Mouse (Mus musculus) adrenal gland, postnatal 25 days (tissue): ENCODE data around the gene Cd300lf. TPM values are rescaled to one million over a fixed set of nuclear protein-coding genes. Genes with fewer than 3 reads are reported as not detected.
A peak's percentile ranks its signal among the peaks of the same experiment; 100 is the strongest.

Experiments used
- DNase-seq: peaks from one replicate; pipeline ENCODE4 v3.0.0; 2021; ENCODE audit warnings: mixed read lengths
- total RNA-seq: library from RNA; stranded (reverse); gene quantifications from 2 replicates; pipeline ENCODE4 v1.2.3, GENCODE M21; 2021

Cd300lf gene
- total RNA-seq, 1 experiment from 2014 or later = 0.55 TPM

DNA sequence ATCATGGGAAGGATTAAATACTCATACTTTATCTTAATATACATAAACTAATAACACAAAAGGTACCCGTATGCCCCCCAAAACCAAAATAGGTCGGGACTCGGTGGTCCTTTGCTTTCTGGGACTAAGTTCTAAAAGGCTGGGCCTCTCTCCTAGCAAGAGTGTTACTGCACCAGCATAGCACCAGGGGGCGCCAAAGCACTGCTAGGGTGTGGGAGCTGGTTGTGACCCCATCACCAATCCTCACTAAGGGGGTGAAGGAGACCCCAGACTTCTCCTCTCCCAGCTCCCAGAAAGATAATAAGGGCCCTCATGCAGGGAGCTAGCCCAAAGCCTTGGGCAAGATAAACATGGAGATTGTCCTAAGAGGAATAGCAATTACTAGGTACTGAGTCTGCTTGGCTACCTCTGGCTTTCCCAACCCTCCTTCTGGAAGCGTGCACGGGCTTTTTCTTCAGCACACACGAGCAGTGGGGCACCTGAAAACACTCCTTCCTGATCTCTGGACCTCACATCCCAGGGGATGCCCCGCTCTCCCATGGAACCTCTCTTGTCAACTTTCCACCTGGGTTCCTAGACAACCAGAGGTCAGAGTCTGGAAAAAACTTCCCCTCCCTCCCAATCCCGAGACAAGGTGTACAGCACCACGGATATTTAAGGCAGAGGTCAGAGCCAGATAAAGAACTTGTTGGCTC lies 27.2 kb upstream of the Cd300lf start:
- peak; percentile 86 for DNase-seq

DNA sequence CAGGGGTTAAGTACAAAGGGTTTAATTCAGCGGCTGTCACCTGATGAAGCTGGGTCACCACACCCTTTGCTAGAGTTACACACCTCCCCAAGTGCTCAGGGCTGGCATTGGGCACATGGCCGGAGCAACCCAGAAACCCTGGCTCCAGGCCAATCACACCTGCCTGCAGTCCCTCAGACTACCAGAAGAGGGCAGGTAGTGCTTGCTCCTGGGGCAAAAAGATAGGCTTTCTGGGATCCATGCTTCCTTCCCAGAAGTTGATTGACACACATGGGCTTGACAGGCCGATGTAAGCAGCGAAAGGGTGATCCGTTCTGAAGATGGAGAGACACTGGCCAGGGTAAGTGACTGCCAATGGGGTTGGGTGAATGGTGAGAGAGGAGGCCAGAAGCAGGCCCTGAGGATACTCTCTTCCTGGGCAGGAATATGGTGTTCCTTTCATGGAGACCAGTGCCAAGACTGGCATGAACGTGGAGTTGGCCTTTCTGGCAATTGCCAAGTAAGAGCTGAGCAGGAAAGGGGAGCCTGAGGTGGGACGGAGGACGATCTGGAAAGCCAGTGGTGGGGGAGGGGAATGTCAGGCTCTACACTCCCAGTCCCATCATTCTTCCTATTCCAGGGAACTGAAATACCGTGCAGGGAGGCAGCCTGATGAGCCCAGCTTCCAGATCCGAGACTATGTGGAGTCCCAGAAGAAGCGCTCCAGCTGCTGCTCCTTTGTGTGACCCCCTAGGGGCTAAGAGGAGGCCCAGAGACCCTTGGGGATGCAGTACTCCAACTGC lies 26.4 kb upstream of the Cd300lf start:
- peak; percentile 84 for DNase-seq

- DNase-seq = no peak
These were observed 24.3 kb upstream of the Cd300lf start for GRCm38 (mm10) chr11:115157933-115158719.

DNA sequence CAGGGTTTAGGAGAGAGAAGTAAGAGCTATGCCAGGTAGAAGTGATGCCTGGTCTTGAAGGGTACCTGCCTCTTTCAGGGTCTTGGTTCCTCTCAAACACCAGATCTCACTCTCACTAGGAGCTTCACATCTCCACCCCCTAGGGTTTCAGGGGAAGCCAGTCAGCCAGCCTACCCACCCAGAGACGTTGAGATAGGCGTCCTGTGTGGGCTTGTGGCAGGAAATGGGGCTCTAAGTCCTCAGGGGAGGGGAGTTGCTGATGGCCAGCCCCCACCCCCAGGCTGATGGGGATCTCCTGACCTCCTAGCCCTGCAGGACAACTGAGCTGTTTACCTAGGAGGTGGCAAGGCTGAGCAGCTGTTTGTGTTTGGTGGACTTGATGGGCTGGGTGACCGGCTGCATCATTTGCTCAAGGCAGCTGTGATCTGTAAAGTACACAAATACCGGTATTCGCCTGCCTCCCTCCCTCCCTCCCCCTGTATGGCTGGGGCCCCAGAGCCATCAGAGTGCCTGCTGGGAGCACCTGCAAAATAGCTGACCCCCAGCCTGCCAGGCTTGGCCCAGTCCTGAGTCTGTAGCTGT lies 21.4 kb upstream of the Cd300lf start:
- no peak for DNase-seq

GRCm38 (mm10) chr11:115153699-115154292 lies 20.0 kb upstream of the Cd300lf start:
- peak; percentile 74 for DNase-seq

DNA sequence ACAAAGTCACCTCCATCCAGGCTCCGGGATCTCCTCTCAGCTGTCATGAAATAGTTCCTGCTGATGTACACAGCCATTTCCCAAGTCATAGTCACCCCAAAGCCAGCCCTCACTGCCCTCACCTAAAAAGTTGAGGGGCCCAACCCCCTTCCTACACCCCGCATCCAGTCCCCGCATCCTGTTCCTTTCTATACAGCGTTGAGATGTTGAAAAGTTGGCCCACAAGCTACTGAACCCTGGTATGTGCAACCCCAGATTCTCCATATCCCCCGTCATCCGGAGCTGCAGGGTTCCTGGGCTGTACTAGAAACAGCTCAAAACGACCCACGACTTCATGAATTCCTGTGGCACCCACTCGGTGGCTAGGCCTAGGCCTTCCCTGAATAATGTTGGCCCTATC lies 19.3 kb upstream of the Cd300lf start:
- no peak for DNase-seq

GRCm38 (mm10) chr11:115151755-115152429 lies 18.1 kb upstream of the Cd300lf start:
- peak; percentile 61 for DNase-seq

DNA sequence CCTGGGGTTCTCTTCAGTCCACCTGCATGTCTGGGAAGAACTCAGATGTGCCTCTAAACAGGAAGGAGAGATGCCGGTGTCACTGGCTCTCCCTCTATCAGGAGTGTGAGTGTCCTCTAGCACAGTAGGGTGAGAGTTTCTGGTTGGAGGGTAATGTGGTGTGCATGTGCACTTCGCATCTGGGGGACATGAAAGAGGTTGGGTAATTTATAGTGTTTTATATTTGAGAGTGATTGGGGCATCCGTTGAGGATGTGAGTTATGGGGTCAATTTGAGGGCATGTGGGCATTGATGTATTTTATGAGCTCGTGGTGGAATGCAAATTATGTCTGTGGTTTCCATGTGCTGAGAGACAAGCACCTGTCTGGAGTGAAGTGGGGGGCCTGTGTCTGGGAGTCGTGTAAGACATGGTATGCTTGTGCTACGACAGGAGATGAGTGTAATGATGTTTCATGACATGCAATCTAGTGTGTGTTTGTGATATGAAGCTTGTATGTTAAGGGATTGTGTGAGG lies 17.0 kb upstream of the Cd300lf start:
- DNase-seq = no peak

GRCm38 (mm10) chr11:115147813-115148212 lies 14.0 kb upstream of the Cd300lf start:
- no peak for DNase-seq

GRCm38 (mm10) chr11:115141970-115142369 lies 8.2 kb upstream of the Cd300lf start:
- DNase-seq = no peak

DNA sequence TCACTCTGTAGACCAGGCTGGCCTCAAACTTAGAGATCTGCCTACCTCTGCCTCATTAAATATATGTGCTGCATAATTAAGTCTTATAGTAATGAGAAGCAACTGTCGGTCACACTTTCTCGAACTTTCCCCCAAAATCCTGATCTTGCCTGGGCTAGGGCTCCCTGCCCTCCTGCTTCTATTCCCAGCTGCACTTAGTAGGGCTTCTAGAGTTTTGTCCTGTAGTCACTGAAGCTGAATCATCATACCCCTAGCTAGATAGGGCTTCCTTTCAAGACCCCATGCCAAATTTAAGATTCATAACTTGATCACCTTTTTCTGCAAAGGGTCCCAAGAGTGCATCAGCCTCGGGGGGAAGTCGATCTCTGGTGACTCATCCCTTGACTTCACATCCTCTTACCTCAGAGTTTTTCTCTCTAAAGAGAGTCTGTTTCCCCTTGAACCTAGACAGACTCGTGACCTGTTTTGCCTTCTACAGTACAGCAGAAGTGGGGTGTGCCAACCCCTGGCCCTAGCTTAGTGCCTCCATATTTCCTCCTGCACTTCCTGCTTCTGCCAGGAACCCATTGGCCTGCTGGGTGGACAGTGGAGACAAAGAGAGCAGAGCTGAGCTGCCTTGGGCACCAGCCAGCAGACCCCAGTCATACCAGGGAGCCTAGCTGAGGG lies 4.9 kb upstream of the Cd300lf start:
- DNase-seq = no peak

DNA sequence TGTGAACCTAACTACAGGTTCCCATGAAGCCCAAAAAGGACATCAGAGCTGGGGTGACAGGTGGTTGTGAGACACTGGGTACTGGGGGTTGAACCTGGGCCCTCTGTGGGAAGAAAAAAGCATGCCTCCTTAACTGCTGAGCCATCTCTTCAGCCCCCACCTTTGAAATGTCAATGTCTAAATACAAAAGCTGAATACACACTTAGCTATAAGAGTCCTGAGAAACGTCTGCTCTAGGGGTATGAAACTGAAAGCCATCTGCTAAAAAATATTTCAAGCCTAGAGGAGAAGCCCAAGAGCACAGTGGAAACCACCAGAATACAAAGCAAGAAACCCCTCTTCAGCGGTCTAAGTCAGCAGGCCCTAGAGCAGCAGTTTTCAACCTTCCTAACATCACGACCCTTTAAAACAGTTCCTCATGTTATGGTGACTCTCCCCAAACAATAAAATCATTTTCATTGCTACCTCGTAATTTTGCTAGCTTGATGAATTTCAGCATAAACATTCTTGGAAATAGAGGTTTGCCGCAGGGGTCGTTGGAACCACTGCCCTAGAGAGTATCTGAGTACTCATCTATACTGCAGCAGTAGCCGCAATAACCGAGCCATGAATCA lies 1.9 kb downstream of the Cd300lf start:
- no peak for DNase-seq

- no peak for DNase-seq
These were observed 4.2 kb downstream of the Cd300lf start for GRCm38 (mm10) chr11:115129508-115130126.

DNA sequence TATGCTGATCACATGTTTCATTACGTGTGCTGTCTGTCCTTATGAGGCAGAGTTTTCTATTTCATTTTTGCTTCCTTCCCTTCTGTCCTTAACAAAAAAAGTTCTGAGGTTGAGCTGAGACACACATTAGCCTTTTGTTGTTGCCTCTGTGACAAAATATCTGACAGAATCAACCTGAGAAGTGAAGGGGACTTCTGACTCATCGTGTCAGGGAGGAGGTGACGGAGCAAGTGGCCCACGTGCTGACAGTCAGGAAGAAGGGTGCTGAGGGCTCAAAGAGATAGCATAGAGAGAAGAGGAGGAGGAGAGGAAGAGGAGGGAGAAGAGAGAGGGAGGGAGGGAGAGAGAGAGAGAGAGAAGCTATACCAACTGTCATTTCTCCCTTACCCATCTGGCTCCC lies 5.3 kb downstream of the Cd300lf start:
- no peak for DNase-seq

DNA sequence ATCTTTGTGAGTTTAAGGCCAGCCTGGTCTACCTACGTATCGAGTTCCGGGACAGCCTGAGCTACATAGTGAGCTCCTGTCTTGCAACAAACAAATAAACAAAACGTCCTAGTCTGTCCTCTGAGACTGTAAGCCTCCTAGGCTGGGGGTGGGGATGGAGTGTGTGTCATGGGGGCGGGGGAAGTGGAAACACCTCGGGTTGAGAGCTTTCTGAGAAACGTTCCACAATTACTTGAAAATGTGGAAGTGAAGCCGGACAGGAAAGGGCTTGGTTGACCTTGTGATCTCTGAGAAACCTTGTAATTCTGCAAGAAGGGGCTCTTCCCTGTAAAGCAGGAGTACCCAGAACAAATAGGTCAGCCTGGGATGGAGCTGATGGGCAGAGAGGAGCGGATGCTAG lies 14.4 kb downstream of the Cd300lf start:
- no peak for DNase-seq

DNA sequence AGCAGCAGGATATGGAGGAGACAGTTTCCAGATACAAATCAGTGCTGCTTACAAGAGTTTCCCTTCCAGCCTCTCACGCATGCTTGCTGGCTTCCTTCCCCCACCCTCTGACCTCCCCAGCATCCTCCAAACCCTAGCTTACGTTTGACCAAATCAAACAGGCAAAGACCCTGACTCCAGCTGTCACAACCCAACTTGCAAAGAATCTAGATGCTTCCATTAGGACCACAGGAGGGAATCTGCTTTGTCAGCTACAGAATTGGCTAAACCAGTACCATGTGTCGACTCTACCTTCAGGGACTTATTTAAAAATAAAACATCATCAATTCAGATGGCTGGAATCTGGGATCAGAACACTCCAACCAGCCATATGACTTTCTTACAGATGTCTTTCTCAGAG lies 21.6 kb downstream of the Cd300lf start:
- no peak for DNase-seq

DNA sequence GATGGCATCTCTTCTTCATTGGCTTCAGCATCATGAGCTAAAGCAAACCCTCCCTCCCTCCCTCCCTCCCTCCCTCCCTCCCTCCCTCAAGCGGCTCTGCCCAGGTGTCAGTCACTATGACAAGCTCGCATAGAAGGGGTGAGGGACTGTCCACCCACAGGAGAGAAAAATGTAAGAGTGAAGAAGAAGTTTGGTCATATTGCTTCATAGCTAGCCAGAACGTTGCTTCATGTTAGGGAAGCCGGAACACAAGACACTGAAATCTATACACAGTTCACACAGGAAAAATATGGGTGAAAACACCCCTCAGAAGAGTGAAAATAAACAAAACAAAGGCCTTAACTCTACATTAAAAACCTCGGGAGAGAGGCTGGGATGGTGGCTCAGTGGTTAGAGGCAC lies 23.5 kb downstream of the Cd300lf start:
- DNase-seq = no peak

DNA sequence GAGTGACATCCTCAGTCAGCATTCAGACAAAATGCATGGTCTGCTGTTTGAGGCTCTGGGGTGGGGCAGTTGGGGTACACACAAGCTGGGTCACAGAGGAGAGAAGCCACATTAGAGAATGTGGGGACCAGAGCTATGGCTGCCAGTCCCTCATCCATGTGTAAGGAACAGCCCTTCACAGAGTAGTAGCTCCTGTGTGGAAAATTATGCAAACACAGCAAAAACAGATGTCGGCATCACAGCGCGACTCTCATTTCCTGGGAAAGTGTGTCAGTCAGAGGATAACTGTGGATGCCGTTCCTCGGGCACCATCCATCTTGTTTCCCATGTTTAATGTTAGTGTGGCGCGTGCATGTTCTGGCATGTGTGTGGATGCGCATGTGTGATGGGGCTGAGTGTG lies 25.6 kb downstream of the Cd300lf start:
- no peak for DNase-seq

DNA sequence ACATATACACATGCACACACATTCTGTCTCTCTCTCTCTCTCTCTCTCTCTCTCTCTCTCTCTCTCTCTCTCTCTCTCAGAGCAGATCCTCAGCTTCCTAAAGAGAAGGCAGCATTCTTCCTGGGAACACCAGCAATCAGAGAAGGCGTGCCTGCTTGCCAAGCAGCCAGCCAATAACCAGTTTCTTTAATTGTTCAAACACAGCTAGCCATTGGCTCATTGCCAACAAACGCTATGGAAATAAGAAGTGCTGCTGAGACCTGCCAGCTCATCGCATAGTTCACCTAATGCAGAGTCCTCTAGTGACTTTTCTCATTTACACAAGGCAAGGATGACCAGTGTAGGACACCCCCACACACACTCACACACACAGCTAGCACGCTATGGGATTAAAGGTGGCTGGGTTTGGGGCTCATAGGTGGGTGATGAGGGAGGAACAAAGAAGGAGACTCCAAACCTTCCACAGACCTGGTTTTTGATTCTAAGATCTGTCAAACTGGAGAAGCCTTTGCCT lies 26.3 kb downstream of the Cd300lf start:
- DNase-seq = no peak

GRCm38 (mm10) chr11:115106638-115107037 lies 27.2 kb downstream of the Cd300lf start:
- no peak for DNase-seq
